Mouse (Mus musculus) spleen, adult 2 months (tissue): ENCODE measurements at regions not wholly inside any gene's neighbourhood (a gene's known extent, or its start where the extent isn't known, plus 50 kb on each side); places are given as distances from the start of the nearest gene placed in this dataset.

Experiments used
- CTCF ChIP-seq: fragments of 200-500 bp; IDR thresholded peaks from 2 replicates; pipeline ENCODE4 v1.5.1; 2011; ENCODE audit warnings: mild to moderate bottlenecking, inconsistent platforms; ENCODE audit not compliant: insufficient read depth, insufficient read length, insufficient replicate concordance; ENCODE audit errors: extremely low read depth
- POLR2A ChIP-seq: fragments of 200-500 bp; IDR thresholded peaks from 2 replicates; pipeline ENCODE4 v1.6.1; 2011; ENCODE audit warnings: low read depth, low read length, inconsistent platforms

DNA sequence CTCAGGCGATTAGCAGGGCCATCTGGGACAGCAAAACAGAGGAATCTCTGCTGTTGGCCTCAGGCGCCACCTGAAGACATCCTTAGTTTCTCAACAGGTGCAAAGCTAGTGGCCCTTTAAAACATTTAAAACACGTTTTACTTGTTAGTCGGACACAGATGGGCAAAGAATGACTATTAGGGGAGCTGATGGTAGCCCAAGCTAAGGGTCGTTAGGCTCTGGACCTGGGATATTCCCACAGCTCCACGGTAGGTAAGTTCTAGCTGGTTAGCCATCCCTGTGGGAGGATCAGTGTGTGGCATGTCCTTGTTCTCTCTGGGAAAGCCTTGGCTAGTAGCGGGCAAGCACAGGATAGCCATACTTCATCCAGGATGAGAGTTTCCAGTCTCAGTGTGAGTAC lies 465.5 kb upstream of the Trpc7 start:
- TF ChIP-seq CTCF (no peak), POLR2A (no peak)
